Comparison of ENCODE assay signal across 16 mouse cellular contexts in the genomic region with DNA sequence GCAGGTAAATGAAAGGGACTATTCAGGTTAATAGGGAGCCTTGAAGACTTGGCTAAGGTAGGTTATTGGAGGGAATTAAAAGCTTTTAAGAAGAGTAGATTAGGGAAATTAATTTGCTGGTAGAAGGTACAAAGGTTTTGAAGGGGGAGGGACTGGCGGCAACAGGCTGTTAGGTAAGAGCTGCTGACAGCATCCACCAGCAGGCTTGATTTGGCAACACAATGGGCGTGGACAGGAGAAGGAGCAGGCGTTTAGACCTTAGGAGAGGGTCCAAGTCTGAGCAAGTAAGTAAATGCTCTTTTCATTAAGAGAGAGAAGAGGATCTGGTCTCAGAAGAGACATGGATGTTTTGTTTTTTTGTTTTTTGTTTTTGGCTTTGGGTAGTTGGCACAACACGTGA. TPM values are rescaled to one million over a fixed set of nuclear protein-coding genes. Genes with fewer than 3 reads are reported as not detected.
DNase-seq lines count a peak whose midpoint lies in the region; ATAC-seq and TF ChIP-seq lines count a peak whose summit lies in the region.
"Had no signal": no experiment of that assay in that cellular context is flagged by ENCODE, and none has a peak within 500 bp of the region (broad histone marks: within the 10 kb centered on the region; RNA-seq: fewer than 3 reads in every experiment).

No protein-coding gene starts in this region.

- no peak for TF ChIP-seq POLR2A in lung, adult 2 months (IDR thresholded peaks at IDR 0.05; ENCODE audit: borderline replicate concordance, extremely low read depth, low read depth, low read length)

- WGBS in heart, embryonic 11.5 days (ENCODE audit: insufficient replicate concordance): 39% methylated on average over 4 of the region's 4 CpGs
- WGBS in lung, adult 2 months: 64% methylated on average over 4 of the region's 4 CpGs
- WGBS in hindbrain, embryonic 14.5 days: 52% methylated on average over 4 of the region's 4 CpGs
- WGBS in forebrain, embryonic 15.5 days: 30% methylated on average over 4 of the region's 4 CpGs

- no peak overlapping the region for H3K9ac ChIP-seq in heart, embryonic 11.5 days (ENCODE audit: low read depth, low read length)
- no peak overlapping the region for H3K9ac ChIP-seq in hindbrain, embryonic 14.5 days
- H3K9ac ChIP-seq in forebrain, embryonic 15.5 days (replicated peaks): no peak overlapping the region
- H3K9ac ChIP-seq: embryonic facial prominence, embryonic 13.5 days; heart, embryonic 13.5 days had no signal

- peaks cover 4% of the 10 kb centered on the region for H3K4me1 ChIP-seq in heart, embryonic 11.5 days (ENCODE audit: control insufficient read depth, insufficient read depth, low read length)
- H3K4me1 ChIP-seq in lung, adult 2 months (ENCODE audit: control insufficient read depth, insufficient read depth, low read length): peaks cover 13% of the 10 kb centered on the region
- H3K4me1 ChIP-seq in hindbrain, embryonic 14.5 days (replicated peaks; ENCODE audit: control insufficient read depth, insufficient read depth, low read length): peaks cover 8% of the 10 kb centered on the region
- H3K4me1 ChIP-seq in forebrain, embryonic 15.5 days: peaks cover 19% of the 10 kb centered on the region

- no peak overlapping the region for H3K27ac ChIP-seq in heart, embryonic 11.5 days (ENCODE audit: low read depth, low read length)
- H3K27ac ChIP-seq in hindbrain, embryonic 14.5 days: no peak overlapping the region
- no peak overlapping the region for H3K27ac ChIP-seq in forebrain, embryonic 15.5 days (replicated peaks)
- H3K27ac ChIP-seq: embryonic facial prominence, embryonic 13.5 days; heart, embryonic 13.5 days; limb, embryonic 10.5 days had no signal

- ATAC-seq in heart, embryonic 11.5 days (replicated peaks; ENCODE audit: insufficient number of reproducible peaks, low FRiP score, low TSS enrichment): no peak
- ATAC-seq in hindbrain, embryonic 14.5 days (ENCODE audit: low FRiP score): no peak
- no peak for ATAC-seq in forebrain, embryonic 15.5 days (replicated peaks)
- ATAC-seq: forebrain, embryonic 14.5 days; Patski had no signal

- H3K36me3 ChIP-seq in heart, embryonic 11.5 days (ENCODE audit: control insufficient read depth, insufficient read depth, low read length): no peaks in the 10 kb centered on the region
- no peaks in the 10 kb centered on the region for H3K36me3 ChIP-seq in hindbrain, embryonic 14.5 days (replicated peaks; ENCODE audit: control insufficient read depth, insufficient read depth)
- no peaks in the 10 kb centered on the region for H3K36me3 ChIP-seq in forebrain, embryonic 15.5 days
- H3K36me3 ChIP-seq: embryonic facial prominence, embryonic 13.5 days; heart, embryonic 13.5 days; limb, embryonic 10.5 days had no signal

- TF ChIP-seq CTCF in lung, adult 2 months (IDR thresholded peaks at IDR 0.05; ENCODE audit: insufficient read depth, low read length): no peak

- no peak overlapping the region for H3K4me3 ChIP-seq in heart, embryonic 11.5 days (ENCODE audit: low read depth, low read length)
- H3K4me3 ChIP-seq in lung, adult 2 months (replicated peaks; ENCODE audit: extremely low read depth, low read depth, low read length): no peak overlapping the region
- H3K4me3 ChIP-seq in hindbrain, embryonic 14.5 days (replicated peaks; ENCODE audit: low read length): no peak overlapping the region
- H3K4me3 ChIP-seq in forebrain, embryonic 15.5 days: no peak overlapping the region
- H3K4me3 ChIP-seq: embryonic facial prominence, embryonic 13.5 days; heart, embryonic 13.5 days; limb, embryonic 10.5 days had no signal

- no peaks in the 10 kb centered on the region for H3K9me3 ChIP-seq in heart, embryonic 11.5 days (replicated peaks; ENCODE audit: control insufficient read depth, low read length)
- H3K9me3 ChIP-seq in hindbrain, embryonic 14.5 days (ENCODE audit: control insufficient read depth, low read length): no peaks in the 10 kb centered on the region
- H3K9me3 ChIP-seq in forebrain, embryonic 15.5 days: no peaks in the 10 kb centered on the region
- H3K9me3 ChIP-seq: embryonic facial prominence, embryonic 13.5 days; heart, embryonic 13.5 days; limb, embryonic 10.5 days had no signal

- H3K27me3 ChIP-seq in heart, embryonic 11.5 days (ENCODE audit: control insufficient read depth, insufficient read depth, low read length): no peaks in the 10 kb centered on the region
- no peaks in the 10 kb centered on the region for H3K27me3 ChIP-seq in hindbrain, embryonic 14.5 days (ENCODE audit: control insufficient read depth, insufficient read depth, low read length)
- H3K27me3 ChIP-seq in forebrain, embryonic 15.5 days: no peaks in the 10 kb centered on the region
- H3K27me3 ChIP-seq: heart, embryonic 13.5 days; Patski had no signal

- no peak overlapping the region for H3K4me2 ChIP-seq in heart, embryonic 11.5 days
- no peak overlapping the region for H3K4me2 ChIP-seq in hindbrain, embryonic 14.5 days (replicated peaks)
- no peak overlapping the region for H3K4me2 ChIP-seq in forebrain, embryonic 15.5 days (replicated peaks)
- H3K4me2 ChIP-seq: embryonic facial prominence, embryonic 13.5 days; heart, embryonic 13.5 days had no signal

- peak; percentile 94 for DNase-seq in heart, adult 11 months
- peak; percentile 72 to 80 for DNase-seq in lung, adult 18-20 months
- DNase-seq in lung, adult 2 months: no peak
- DNase-seq in lung, postnatal 10 days: peak; percentile 61
- no peak for DNase-seq in frontal cortex, postnatal 14 days (ENCODE audit: low spot score in 2 of 2)
- DNase-seq in hindbrain, embryonic 14.5 days (ENCODE audit: low spot score): no peak
- DNase-seq: cerebellum, adult 9-11 months; right cerebral cortex, adult 18-20 months; thymus, postnatal 36 days had no signal

RNA-seq across cellular contexts. Expression of a gene that starts 3.1 kb away (rescaled TPM):
- polyA plus RNA-seq in heart, embryonic 11.5 days (2014; fragmentation: Nextera tagmentation; extraction: Ambion mirVana): 13.9 and 16.2 TPM in 2 replicates
- 39.7 and 66.8 TPM in 2 replicates for polyA plus RNA-seq in lung, adult 2 months (2012; rRNA removed)
- polyA plus RNA-seq in hindbrain, embryonic 14.5 days (2014; fragmentation: Nextera tagmentation; extraction: Ambion mirVana): 14.2 and 19.9 TPM in 2 replicates
- polyA plus RNA-seq in forebrain, embryonic 15.5 days (2015; fragmentation: Nextera tagmentation; extraction: Ambion mirVana): 12.6 and 14.2 TPM in 2 replicates

Comparison
In these comparisons a context has a peak if more than half of its experiments do, and no peak if none do; other contexts are left out.
1. DNase-seq: peak in heart, adult 11 months (single experiment), lung, adult 18-20 months (2 of 2) and lung, postnatal 10 days (single experiment); none in lung, adult 2 months (single experiment), frontal cortex, postnatal 14 days (0 of 2) and hindbrain, embryonic 14.5 days (single experiment).